ENCODE assay signal across 15 mouse cellular contexts in the genomic region with DNA sequence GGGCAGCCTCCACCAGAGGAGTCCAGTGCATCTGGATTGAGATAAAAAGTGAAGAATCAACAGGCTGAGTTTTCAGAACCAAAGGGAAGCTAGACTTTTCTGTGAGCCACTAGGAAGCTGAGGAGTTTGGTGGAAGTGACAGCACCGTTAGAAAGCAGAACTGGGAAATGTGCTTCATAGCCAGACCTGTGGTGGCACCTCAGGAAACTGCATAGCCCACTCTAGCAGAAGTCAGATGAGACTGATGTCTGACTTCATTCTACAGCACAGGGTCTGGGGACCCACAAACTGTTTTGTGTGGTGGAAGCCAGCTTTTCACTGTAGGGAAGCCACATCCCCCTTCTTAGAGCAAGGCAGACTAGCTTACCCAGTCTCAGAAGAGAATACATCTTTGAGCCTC.
A peak's percentile ranks its signal among the peaks of the same experiment; 100 is the strongest.
DNase-seq lines count a peak whose midpoint lies in the region; ATAC-seq and TF ChIP-seq lines count a peak whose summit lies in the region.
"Had no signal": no experiment of that assay in that cellular context is flagged by ENCODE, and none has a peak within 500 bp of the region (broad histone marks: within the 10 kb centered on the region; RNA-seq: fewer than 3 reads in every experiment).

No protein-coding gene starts in this region.

- no peak for TF ChIP-seq POLR2A in cortical plate, adult 2 months (IDR thresholded peaks at IDR 0.05; ENCODE audit: extremely low read depth, insufficient read depth, low read length)

- H3K4me3 ChIP-seq in heart, embryonic 12.5 days, result no peak overlapping the region
- H3K4me3 ChIP-seq in midbrain, embryonic 13.5 days (replicated peaks), result no peak overlapping the region
- H3K4me3 ChIP-seq in midbrain, embryonic 11.5 days (ENCODE audit: low read depth, low read length), result no peak overlapping the region
- H3K4me3 ChIP-seq in cortical plate, adult 2 months (ENCODE audit: insufficient read depth, low read length), result no peak overlapping the region
- H3K4me3 ChIP-seq: erythroblast, embryonic 14.5 days; limb, embryonic 12.5 days; midbrain, embryonic 15.5 days; stomach, embryonic 15.5 days had no signal

- no peaks in the 10 kb centered on the region for H3K36me3 ChIP-seq in heart, embryonic 12.5 days
- H3K36me3 ChIP-seq in midbrain, embryonic 13.5 days, result no peaks in the 10 kb centered on the region
- no peaks in the 10 kb centered on the region for H3K36me3 ChIP-seq in midbrain, embryonic 11.5 days (ENCODE audit: control insufficient read depth, insufficient read depth, low read length)
- H3K36me3 ChIP-seq: limb, embryonic 12.5 days; midbrain, embryonic 15.5 days; stomach, embryonic 15.5 days had no signal

- 42% methylated on average over 1 of the region's 1 CpGs for WGBS in heart, embryonic 12.5 days
- WGBS in midbrain, embryonic 13.5 days, result 82% methylated on average over 1 of the region's 1 CpGs
- 77% methylated on average over 1 of the region's 1 CpGs for WGBS in midbrain, embryonic 11.5 days

- no peak for DNase-seq in heart, adult 18-20 months
- DNase-seq in midbrain, embryonic 11.5 days (ENCODE audit: low spot score, missing footprints), result no peak
- DNase-seq in adrenal gland, postnatal 10 days, result no peak
- DNase-seq in cerebellum, adult 8-10 months, result no peak
- DNase-seq: gastrocnemius, postnatal 14 days had no signal

- H3K27me3 ChIP-seq in heart, embryonic 12.5 days (replicated peaks), result no peaks in the 10 kb centered on the region
- H3K27me3 ChIP-seq in midbrain, embryonic 13.5 days, result no peaks in the 10 kb centered on the region
- H3K27me3 ChIP-seq in midbrain, embryonic 11.5 days (ENCODE audit: control insufficient read depth, insufficient read depth, low read length), result no peaks in the 10 kb centered on the region
- H3K27me3 ChIP-seq: midbrain, embryonic 15.5 days; Patski; stomach, embryonic 15.5 days had no signal

- no peak for TF ChIP-seq CTCF in cortical plate, adult 2 months (IDR thresholded peaks at IDR 0.05; ENCODE audit: extremely low read depth, insufficient read depth, low read length)

- no peak overlapping the region for H3K9ac ChIP-seq in heart, embryonic 12.5 days
- H3K9ac ChIP-seq in midbrain, embryonic 13.5 days (replicated peaks), result no peak overlapping the region
- H3K9ac ChIP-seq in midbrain, embryonic 11.5 days (ENCODE audit: low read length), result no peak overlapping the region
- H3K9ac ChIP-seq: limb, embryonic 12.5 days; midbrain, embryonic 15.5 days; stomach, embryonic 15.5 days had no signal

- H3K27ac ChIP-seq in heart, embryonic 12.5 days (ENCODE audit: poor library complexity, severe bottlenecking), result peak overlapping the region; percentile 32; the same call in 1 of the 2 replicates
- H3K27ac ChIP-seq in midbrain, embryonic 13.5 days, result no peak overlapping the region
- H3K27ac ChIP-seq in midbrain, embryonic 11.5 days (ENCODE audit: low read depth, low read length), result no peak overlapping the region
- 0 out of 2 replicates have a peak overlapping the region, but pooled peaks have one; percentile 55 for H3K27ac ChIP-seq in cortical plate, adult 2 months (ENCODE audit: insufficient read depth, low read length)
- H3K27ac ChIP-seq: limb, embryonic 12.5 days; midbrain, embryonic 15.5 days; stomach, embryonic 15.5 days had no signal

- peaks cover 51% of the 10 kb centered on the region for H3K4me1 ChIP-seq in heart, embryonic 12.5 days (replicated peaks)
- peaks cover 5% of the 10 kb centered on the region; the same call in 1 of the 2 replicates for H3K4me1 ChIP-seq in midbrain, embryonic 13.5 days (replicated peaks)
- H3K4me1 ChIP-seq in midbrain, embryonic 11.5 days (ENCODE audit: control insufficient read depth, insufficient read depth, low read length), result no peaks in the 10 kb centered on the region
- H3K4me1 ChIP-seq in cortical plate, adult 2 months (ENCODE audit: control insufficient read depth, insufficient read depth, low read length), result no peaks in the 10 kb centered on the region
- H3K4me1 ChIP-seq: stomach, embryonic 15.5 days had no signal

- no peak for ATAC-seq in heart, embryonic 12.5 days (ENCODE audit: insufficient number of reproducible peaks, low FRiP score)
- 0 out of 2 replicates have a peak, but pooled peaks have one; percentile 35 for ATAC-seq in midbrain, embryonic 13.5 days
- no peak for ATAC-seq in midbrain, embryonic 11.5 days (ENCODE audit: low FRiP score)
- ATAC-seq in megakaryocyte-erythroid progenitor cell, adult 5-6 weeks (replicated peaks; ENCODE audit: low FRiP score, low TSS enrichment, poor library complexity, severe bottlenecking), result 0 out of 2 replicates have a peak, but pooled peaks have one; percentile 16
- ATAC-seq: activated CD4-positive, CD25-positive, alpha-beta regulatory T cell, adult 4 months; Patski had no signal

- no peak overlapping the region for H3K4me2 ChIP-seq in heart, embryonic 12.5 days
- no peak overlapping the region for H3K4me2 ChIP-seq in midbrain, embryonic 13.5 days (replicated peaks)
- H3K4me2 ChIP-seq in midbrain, embryonic 11.5 days, result no peak overlapping the region
- H3K4me2 ChIP-seq: limb, embryonic 12.5 days; midbrain, embryonic 15.5 days; stomach, embryonic 15.5 days had no signal

- H3K9me3 ChIP-seq in heart, embryonic 12.5 days (replicated peaks), result peaks cover 6% of the 10 kb centered on the region; the same call in 1 of the 2 replicates
- H3K9me3 ChIP-seq in midbrain, embryonic 13.5 days, result no peaks in the 10 kb centered on the region; the same call in 1 of the 2 replicates
- no peaks in the 10 kb centered on the region for H3K9me3 ChIP-seq in midbrain, embryonic 11.5 days (ENCODE audit: control insufficient read depth, low read length)
- H3K9me3 ChIP-seq: midbrain, embryonic 15.5 days; stomach, embryonic 15.5 days had no signal

Comparison
In these comparisons a context has a peak if more than half of its experiments do, and no peak if none do; other contexts are left out.
1. ATAC-seq: peak in midbrain, embryonic 13.5 days (single experiment) and megakaryocyte-erythroid progenitor cell, adult 5-6 weeks (single experiment); none in heart, embryonic 12.5 days (single experiment) and midbrain, embryonic 11.5 days (single experiment).
2. H3K27ac ChIP-seq: peak in heart, embryonic 12.5 days (single experiment) and cortical plate, adult 2 months (single experiment); none in midbrain, embryonic 13.5 days (single experiment) and midbrain, embryonic 11.5 days (single experiment).